Mouse (Mus musculus) intestine, embryonic 16.5 days (tissue): ENCODE measurements around the gene Snx11. TPM values are rescaled to one million over a fixed set of nuclear protein-coding genes. Genes with fewer than 3 reads are reported as not detected.

Experiments
- ATAC-seq: fragments of 200-750 bp; cut with Nextera tagmentation; 2 replicates; pipeline ENCODE4 v1.8.0; 2017; ENCODE audit warnings: moderate TSS enrichment, moderate library complexity
- H3K27ac ChIP-seq: fragments of 300-500 bp; sonication (generic); 2 replicates; pipeline ENCODE4 v1.5.1; 2014; ENCODE audit warnings: mild to moderate bottlenecking, low read length
- H3K27me3 ChIP-seq: fragments of 300-500 bp; sonication (generic); replicated peaks from 2 replicates; pipeline ENCODE4 v1.6.1; 2014; ENCODE audit warnings: low read length, control low read depth, mixed read lengths; ENCODE audit not compliant: control insufficient read depth, insufficient read depth
- H3K36me3 ChIP-seq: fragments of 300-500 bp; sonication (generic); 2 replicates; pipeline ENCODE4 v1.6.1; 2014; ENCODE audit warnings: low read length, control low read depth; ENCODE audit not compliant: control insufficient read depth, insufficient read depth
- H3K4me1 ChIP-seq: fragments of 300-500 bp; sonication (generic); 2 replicates; pipeline ENCODE4 v1.6.1; 2014; ENCODE audit warnings: low read length, control low read depth, mixed read lengths; ENCODE audit not compliant: control insufficient read depth, insufficient read depth
- H3K4me2 ChIP-seq: fragments of 300-500 bp; sonication (generic); 2 replicates; pipeline ENCODE4 v1.6.1; 2014; ENCODE audit warnings: low read depth, low read length, control low read depth
- H3K4me3 ChIP-seq: fragments of 300-500 bp; sonication (generic); 2 replicates; pipeline ENCODE4 v1.5.1; 2014; ENCODE audit warnings: mild to moderate bottlenecking, low read length
- H3K9ac ChIP-seq: fragments of 300-500 bp; sonication (generic); 2 replicates; pipeline ENCODE4 v1.6.1; 2014; ENCODE audit warnings: low read depth, low read length
- H3K9me3 ChIP-seq: fragments of 300-500 bp; sonication (generic); 2 replicates; pipeline ENCODE4 v1.6.1; 2016; ENCODE audit warnings: low read length, control low read depth; ENCODE audit not compliant: control insufficient read depth
- WGBS: fragments of 180-500 bp; shearing (Covaris S2); extraction: QIAGEN DNeasy Blood & Tissue Kit; methylation state at CpG from one replicate; pipeline ENCODE4 v1.1.7; 2014; 5-methylcytosine and 5-hydroxymethylcytosine counted together
- polyA plus RNA-seq: library from polyadenylated mRNA; unstranded; fragments of >200 nt; fragmentation: Nextera tagmentation; extraction: Ambion mirVana; gene quantifications from 2 replicates; pipeline ENCODE4 v1.2.1, GENCODE M21; 2015

Gene Snx11
- polyA plus RNA-seq, 1 experiment from 2014 or later, result 13.1 TPM

- H3K9ac ChIP-seq, result no peak overlapping the region
- H3K27ac ChIP-seq, result no peak overlapping the region
- no peak overlapping the region for H3K4me2 ChIP-seq
- H3K36me3 ChIP-seq, result no peaks in the 10 kb centered on the region
- 54% methylated on average over 4 of the region's 4 CpGs for WGBS
- H3K9me3 ChIP-seq, result no peaks in the 10 kb centered on the region
- H3K27me3 ChIP-seq, result no peaks in the 10 kb centered on the region
- ATAC-seq, result no peak
- no peaks in the 10 kb centered on the region for H3K4me1 ChIP-seq
- no peak overlapping the region for H3K4me3 ChIP-seq
Observed at GRCm38 (mm10) chr11:96757421-96757820, 19.9 kb downstream of the Snx11 start.

DNA sequence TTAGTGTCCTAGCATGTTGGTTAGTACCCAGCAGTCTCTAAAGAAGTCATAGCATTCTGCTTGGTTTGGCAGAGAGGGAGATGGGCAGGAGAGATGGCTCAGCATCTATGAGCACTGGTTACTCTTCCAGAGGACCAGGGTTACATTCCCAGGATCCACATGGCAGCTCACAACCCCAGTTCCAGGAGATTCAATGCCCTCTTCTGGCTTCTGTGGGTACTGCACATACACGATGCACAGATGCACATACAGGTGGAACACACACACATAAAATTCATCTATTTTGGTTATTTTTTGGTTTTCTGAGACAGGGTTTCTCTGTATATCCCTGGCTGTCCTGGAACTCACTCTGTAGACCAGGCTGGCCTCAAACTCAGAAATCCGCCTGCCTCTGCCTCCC, 22.1 kb downstream of the Snx11 start:
- no peaks in the 10 kb centered on the region for H3K27me3 ChIP-seq
- H3K27ac ChIP-seq, result no peak overlapping the region
- H3K36me3 ChIP-seq, result no peaks in the 10 kb centered on the region
- H3K9me3 ChIP-seq, result no peaks in the 10 kb centered on the region
- WGBS, result 97% methylated on average over 2 of the region's 2 CpGs
- H3K4me1 ChIP-seq, result no peaks in the 10 kb centered on the region
- H3K9ac ChIP-seq, result no peak overlapping the region
- ATAC-seq, result no peak
- H3K4me2 ChIP-seq, result no peak overlapping the region
- no peak overlapping the region for H3K4me3 ChIP-seq

DNA sequence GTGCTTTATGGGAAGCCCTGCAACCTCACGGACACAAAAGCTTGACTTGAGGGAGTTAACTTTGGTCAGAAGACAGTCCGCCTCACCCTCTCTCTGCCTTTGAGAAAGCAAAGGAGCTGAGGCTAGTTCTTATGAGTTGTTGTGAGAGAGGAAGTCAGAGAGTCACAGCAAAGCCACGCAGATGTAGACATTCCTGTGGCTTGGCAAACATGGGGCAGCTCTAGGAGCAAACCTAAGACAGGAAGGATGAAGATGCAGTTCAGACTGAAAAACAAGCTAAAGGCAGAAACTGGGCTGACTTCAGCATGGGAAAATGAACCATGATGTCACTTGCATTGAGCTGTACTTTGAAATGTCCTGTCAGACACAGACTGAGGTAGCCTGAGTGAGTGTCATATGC, 29.8 kb downstream of the Snx11 start:
- no peak overlapping the region for H3K4me2 ChIP-seq
- H3K4me3 ChIP-seq, result no peak overlapping the region
- no peaks in the 10 kb centered on the region for H3K9me3 ChIP-seq
- no peaks in the 10 kb centered on the region for H3K36me3 ChIP-seq
- H3K4me1 ChIP-seq, result no peaks in the 10 kb centered on the region
- H3K9ac ChIP-seq, result no peak overlapping the region
- H3K27me3 ChIP-seq, result no peaks in the 10 kb centered on the region
- 56% methylated on average over 3 of the region's 3 CpGs for WGBS
- no peak for ATAC-seq
- H3K27ac ChIP-seq, result no peak overlapping the region

DNA sequence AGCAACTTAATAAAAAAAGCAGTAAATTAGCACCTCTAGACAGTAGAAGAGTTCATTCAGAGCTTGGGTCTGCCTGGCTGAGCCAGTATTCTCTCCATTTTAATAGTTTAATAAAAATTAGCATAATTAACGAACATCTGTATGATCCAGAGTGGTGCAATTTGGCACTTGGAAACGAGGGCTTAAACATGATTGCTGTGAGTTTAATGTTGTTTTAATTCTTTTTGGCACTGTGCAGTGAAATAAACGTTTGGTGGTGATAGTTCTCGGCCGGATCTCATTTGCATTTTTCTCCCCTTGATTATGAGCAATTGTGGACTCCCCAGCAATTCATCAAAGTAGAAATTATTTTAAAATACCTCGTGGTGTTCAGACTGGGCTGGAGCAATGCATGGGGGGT, 30.7 kb downstream of the Snx11 start:
- 68% methylated on average over 6 of the region's 6 CpGs for WGBS
- no peak overlapping the region for H3K4me2 ChIP-seq
- H3K4me3 ChIP-seq, result no peak overlapping the region
- no peaks in the 10 kb centered on the region for H3K4me1 ChIP-seq
- H3K9ac ChIP-seq, result no peak overlapping the region
- H3K27me3 ChIP-seq, result no peaks in the 10 kb centered on the region
- ATAC-seq, result no peak
- no peak overlapping the region for H3K27ac ChIP-seq
- no peaks in the 10 kb centered on the region for H3K36me3 ChIP-seq
- no peaks in the 10 kb centered on the region for H3K9me3 ChIP-seq

DNA sequence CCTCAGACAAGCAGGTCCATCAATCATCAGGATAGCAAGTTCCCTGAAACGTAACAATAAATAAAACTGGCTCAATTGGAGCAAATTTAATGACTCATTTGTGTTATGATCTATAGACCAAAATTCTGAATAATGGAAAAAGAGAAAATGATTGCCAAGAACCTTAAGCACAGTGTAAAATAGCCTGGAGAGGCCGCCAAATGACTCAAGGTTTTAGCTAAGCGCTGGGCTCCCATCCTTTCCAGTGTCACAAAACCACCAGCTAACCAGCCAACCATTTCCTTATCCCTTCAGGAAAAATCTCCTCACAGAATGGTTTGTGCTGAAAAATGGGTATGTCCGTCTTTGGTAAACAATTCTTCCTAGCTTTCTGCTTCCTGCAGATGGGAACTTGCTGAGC, 33.5 kb downstream of the Snx11 start:
- H3K27ac ChIP-seq, result no peak overlapping the region

GRCm38 (mm10) chr11:96743000-96743399, 34.4 kb downstream of the Snx11 start:
- Histone ChIP-seq H3K4me2 (no peak overlapping the region), H3K36me3 (no peaks in the 10 kb centered on the region), H3K27me3 (no peaks in the 10 kb centered on the region), H3K4me1 (peaks cover 3% of the 10 kb centered on the region; the same call in 1 of the 2 replicates), H3K4me3 (no peak overlapping the region), H3K27ac (no peak overlapping the region), H3K9ac (no peak overlapping the region), H3K9me3 (no peaks in the 10 kb centered on the region)
- WGBS, result 25% methylated on average over 11 of the region's 11 CpGs
- no peak for ATAC-seq

More for the DNA sequence above, 33.5 kb downstream of the Snx11 start:
- Histone ChIP-seq H3K27me3 (no peaks in the 10 kb centered on the region), H3K9ac (no peak overlapping the region), H3K4me2 (no peak overlapping the region), H3K4me1 (peaks cover 3% of the 10 kb centered on the region; the same call in 1 of the 2 replicates), H3K9me3 (no peaks in the 10 kb centered on the region), H3K4me3 (no peak overlapping the region), H3K36me3 (no peaks in the 10 kb centered on the region)
- WGBS, result 61% methylated on average over 4 of the region's 4 CpGs
- ATAC-seq, result no peak

GRCm38 (mm10) chr11:96741995-96742394, 35.4 kb downstream of the Snx11 start:
- H3K27ac ChIP-seq, result no peak overlapping the region
- H3K4me1 ChIP-seq, result peaks cover 3% of the 10 kb centered on the region; the same call in 1 of the 2 replicates
- peak; percentile 42; the same call in 1 of the 2 replicates for ATAC-seq
- H3K9me3 ChIP-seq, result no peaks in the 10 kb centered on the region
- H3K9ac ChIP-seq, result no peak overlapping the region
- 21% methylated on average over 12 of the region's 12 CpGs for WGBS
- no peak overlapping the region for H3K4me2 ChIP-seq
- H3K36me3 ChIP-seq, result no peaks in the 10 kb centered on the region
- no peaks in the 10 kb centered on the region for H3K27me3 ChIP-seq
- H3K4me3 ChIP-seq, result no peak overlapping the region

DNA sequence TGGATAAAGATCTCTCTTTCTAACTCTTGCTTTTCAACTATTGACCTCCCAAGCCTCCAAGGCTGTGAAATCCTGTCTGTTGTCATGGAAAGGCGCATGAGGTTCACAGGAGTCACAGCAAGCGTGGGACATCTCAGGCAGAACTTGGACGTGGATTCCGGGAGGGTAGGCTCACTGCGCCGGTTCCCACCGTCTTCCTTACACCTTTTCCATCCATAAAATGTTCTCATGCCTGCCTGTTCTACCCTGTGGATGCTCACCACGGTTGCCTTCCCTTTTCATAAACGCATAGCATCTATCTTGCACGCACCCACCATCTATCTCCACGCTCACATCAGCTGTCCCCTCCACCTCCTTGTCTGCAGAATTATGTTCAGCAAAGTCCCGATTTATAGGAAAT, 36.6 kb downstream of the Snx11 start:
- Histone ChIP-seq H3K27me3 (no peaks in the 10 kb centered on the region), H3K9me3 (no peaks in the 10 kb centered on the region), H3K4me3 (no peak overlapping the region), H3K36me3 (no peaks in the 10 kb centered on the region), H3K4me1 (peaks cover 6% of the 10 kb centered on the region; the same call in 1 of the 2 replicates), H3K9ac (no peak overlapping the region), H3K27ac (no peak overlapping the region), H3K4me2 (no peak overlapping the region)
- WGBS, result 61% methylated on average over 12 of the region's 12 CpGs
- ATAC-seq, result no peak

DNA sequence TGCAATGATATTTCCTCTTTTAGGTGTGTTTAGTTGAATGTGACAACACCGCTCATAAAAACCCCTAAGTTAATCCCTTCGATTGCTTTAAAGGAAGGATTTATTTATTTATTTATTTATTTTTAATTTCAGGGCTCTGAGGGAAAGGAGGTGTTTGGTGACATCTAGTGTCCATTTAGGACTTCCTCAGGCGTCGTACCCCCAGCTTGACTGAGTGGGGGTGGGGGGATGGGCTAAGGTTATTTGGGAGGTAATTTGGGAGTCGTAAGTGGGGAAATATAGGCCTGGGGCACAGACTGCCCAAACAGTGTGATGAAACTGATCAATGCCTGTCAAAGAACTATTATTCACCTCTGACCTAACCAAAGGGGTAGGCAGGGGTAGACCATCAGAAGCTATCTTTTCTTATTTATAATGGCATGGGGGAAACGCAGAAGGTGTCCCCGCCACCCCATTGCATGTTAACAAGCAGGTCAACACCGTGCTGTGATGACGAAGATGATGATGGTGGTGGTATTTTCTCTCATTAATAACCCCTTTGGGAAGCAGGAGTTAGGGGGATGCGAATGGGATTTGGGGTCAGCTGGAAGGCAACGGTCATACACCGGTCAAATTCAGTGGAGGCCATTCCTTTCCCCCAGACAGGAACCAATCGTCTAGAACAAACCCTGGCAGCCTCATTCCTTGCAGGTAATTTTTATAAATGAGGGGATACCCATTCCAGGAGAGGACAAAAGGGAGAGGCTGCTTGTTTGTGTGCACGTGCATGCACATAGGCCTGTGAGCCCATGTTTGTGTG, 39.5 kb downstream of the Snx11 start:
- 65% methylated on average over 14 of the region's 14 CpGs for WGBS
- Histone ChIP-seq H3K4me3 (no peak overlapping the region), H3K27me3 (no peaks in the 10 kb centered on the region), H3K9me3 (no peaks in the 10 kb centered on the region), H3K9ac (no peak overlapping the region), H3K4me2 (no peak overlapping the region), H3K4me1 (peaks cover 6% of the 10 kb centered on the region; the same call in 1 of the 2 replicates), H3K27ac (no peak overlapping the region), H3K36me3 (no peaks in the 10 kb centered on the region)
- no peak for ATAC-seq
